Mouse (Mus musculus) liver, embryonic 15.5 days (tissue): ENCODE measurements around the gene Slc2a13. TPM values are rescaled to one million over a fixed set of nuclear protein-coding genes. Genes with fewer than 3 reads are reported as not detected.

Experiments used
- polyA plus RNA-seq: library from polyadenylated mRNA; unstranded; fragments of >200 nt; fragmentation: Nextera tagmentation; extraction: Ambion mirVana; gene quantifications from 2 replicates; pipeline ENCODE4 v1.2.1, GENCODE M21; 2015

Slc2a13 gene
- polyA plus RNA-seq, 1 experiment from 2014 or later: 0.08 TPM

Other genes starting within 250 kb of the Slc2a13 start
- gene Lrrk2, start 99.9 kb upstream of the Slc2a13 start, polyA plus RNA-seq: 1.4 and 1.5 TPM in 2 replicates